Mouse (Mus musculus) thymus, postnatal 0 days (tissue): ENCODE data around the gene Ankfn1. TPM values are rescaled to one million over a fixed set of nuclear protein-coding genes. Genes with fewer than 3 reads are reported as not detected.

Source experiments
- DNase-seq: peaks from one replicate; pipeline ENCODE4 v3.0.0-alpha.2; 2015; ENCODE audit warnings: low spot score
- polyA plus RNA-seq: library from polyadenylated mRNA; unstranded; fragments of >200 nt; fragmentation: Nextera tagmentation; extraction: Ambion mirVana; gene quantifications from 2 replicates; pipeline ENCODE4 v1.2.1, GENCODE M21; 2015

Ankfn1 gene
- polyA plus RNA-seq, 1 experiment from 2014 or later = 0.05 TPM

- DNase-seq = no peak
These were observed 198.3 kb downstream of the Ankfn1 start for GRCm38 (mm10) chr11:89579111-89579510.

- DNase-seq = no peak
These were observed 203.1 kb downstream of the Ankfn1 start for GRCm38 (mm10) chr11:89574269-89574838.

GRCm38 (mm10) chr11:89569391-89570145 lies 207.9 kb downstream of the Ankfn1 start:
- no peak for DNase-seq

- DNase-seq = no peak
These were observed 209.2 kb downstream of the Ankfn1 start for GRCm38 (mm10) chr11:89568246-89568645.

- no peak for DNase-seq
These were observed 226.0 kb downstream of the Ankfn1 start for GRCm38 (mm10) chr11:89551441-89551840.

- no peak for DNase-seq
These were observed 226.5 kb downstream of the Ankfn1 start for GRCm38 (mm10) chr11:89550921-89551320.

- no peak for DNase-seq
These were observed 228.7 kb downstream of the Ankfn1 start for GRCm38 (mm10) chr11:89548786-89549185.

GRCm38 (mm10) chr11:89546164-89546563 lies 231.3 kb downstream of the Ankfn1 start:
- DNase-seq = peak; percentile 12

DNA sequence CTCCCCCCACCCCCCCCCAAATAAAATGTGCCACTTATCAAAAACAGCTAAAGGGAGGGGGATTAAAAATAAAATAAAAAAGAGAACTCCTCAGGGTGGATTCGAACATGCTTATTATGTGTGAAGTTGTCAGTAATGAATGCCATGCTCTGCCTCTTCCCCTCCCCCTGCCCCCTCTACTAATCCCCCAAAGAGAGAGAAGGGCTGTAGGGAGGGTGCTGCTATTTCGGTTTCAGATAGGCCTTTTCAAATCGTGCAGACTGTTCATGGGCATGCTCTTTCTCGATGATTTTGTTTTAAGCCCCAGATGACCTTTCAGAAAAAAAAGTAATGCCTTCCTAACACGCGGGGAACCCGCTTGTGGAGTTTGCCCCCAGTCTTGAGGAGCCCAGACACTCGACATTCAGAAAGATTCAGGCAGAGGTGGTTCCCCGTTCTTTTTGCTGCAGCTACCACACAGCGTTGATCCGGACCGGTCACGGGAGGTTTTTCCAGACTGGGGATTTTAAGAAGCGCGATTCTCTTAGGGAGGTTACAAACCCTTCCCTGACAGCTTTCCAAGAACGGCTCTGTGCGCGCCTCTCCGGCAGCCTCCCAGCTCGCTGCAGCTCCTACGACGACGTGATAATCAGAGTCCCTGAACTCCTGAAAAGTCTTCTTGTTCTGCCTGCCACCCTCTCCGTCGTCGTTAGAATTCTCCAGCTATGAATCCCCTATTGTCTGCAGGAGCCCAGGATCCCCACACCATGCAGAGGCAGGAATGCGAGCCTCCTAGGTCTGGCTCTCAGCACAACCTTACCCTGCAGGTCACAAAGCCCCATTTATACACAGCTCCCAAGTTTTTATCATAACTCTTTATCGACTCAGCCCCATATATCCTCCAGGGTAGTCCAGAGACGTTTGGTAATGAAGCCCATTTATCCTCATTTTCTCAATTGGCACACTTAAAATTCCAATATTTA lies 232.3 kb downstream of the Ankfn1 start:
- DNase-seq = no peak

DNA sequence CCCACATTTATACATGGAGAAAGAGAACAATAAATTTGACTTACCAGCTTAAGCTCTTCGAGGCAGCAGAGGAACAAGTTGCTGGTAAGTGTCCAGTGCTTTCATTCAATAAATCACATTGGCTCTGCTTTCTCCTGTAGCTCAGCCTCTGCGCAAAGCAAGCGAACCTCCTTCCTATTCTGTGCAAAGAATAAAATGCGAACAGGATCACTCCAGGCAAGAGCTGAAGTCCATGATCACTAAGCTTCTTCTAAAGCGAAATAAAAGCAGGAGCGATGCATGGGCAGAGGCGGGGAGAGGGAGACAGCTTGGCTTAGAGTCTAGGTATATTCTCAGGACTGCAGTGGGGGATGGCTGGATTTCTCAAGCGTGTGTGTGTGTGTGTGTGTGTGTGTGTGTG lies 239.1 kb downstream of the Ankfn1 start:
- no peak for DNase-seq

GRCm38 (mm10) chr11:89527800-89528430 lies 249.5 kb downstream of the Ankfn1 start:
- DNase-seq = no peak

DNA sequence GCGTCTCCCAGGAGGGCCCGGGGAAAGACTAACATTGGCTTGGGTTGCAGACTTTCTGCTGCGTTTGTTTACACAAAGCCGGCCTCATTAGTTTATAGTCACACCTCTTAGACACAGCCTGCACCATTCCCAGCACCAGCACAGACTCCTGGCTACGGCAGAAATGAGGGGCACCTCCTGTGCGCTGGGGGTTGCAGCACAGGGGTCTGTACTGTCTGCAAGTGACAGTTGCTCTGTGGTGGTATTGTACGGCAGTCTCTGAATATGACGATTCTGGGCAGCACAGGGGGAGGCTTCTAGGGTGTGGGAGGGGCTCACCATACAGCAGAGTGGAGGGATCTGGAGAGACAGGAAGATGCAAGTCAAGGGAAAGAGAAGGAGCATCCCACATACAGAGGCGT lies 262.0 kb downstream of the Ankfn1 start:
- DNase-seq = no peak

DNA sequence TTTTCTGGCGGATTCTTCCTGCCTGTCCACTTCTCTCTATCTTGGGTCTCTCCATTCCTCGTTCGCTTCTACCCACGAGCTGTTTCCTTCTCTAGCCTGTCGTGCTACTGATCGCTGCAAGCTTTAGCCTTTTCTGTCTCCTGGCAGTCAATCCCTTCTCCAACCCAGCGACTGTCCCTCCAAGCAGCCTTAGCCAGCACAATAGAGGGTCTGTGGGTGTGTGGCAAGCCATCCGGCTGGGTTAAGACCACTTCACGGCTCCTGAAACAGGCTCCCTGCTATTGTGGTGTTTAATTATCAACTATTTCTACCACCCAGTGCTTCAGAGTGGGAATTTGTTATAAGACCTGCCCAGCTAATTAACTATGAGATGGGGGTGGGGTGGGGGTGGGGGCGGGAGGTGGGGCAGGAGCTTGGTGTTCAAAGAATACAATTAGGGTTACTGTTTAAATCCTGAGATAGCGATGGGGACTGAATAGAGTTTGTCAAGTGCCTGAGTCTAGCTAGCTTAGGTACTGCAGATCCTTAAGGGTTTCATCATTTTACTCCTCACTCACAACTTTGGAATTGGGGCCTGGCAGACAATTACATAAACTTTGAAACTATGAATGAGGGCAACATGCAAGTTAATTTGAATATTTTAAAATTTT lies 268.7 kb downstream of the Ankfn1 start:
- DNase-seq = no peak

- no peak for DNase-seq
These were observed 270.7 kb downstream of the Ankfn1 start for GRCm38 (mm10) chr11:89506595-89507245.

DNA sequence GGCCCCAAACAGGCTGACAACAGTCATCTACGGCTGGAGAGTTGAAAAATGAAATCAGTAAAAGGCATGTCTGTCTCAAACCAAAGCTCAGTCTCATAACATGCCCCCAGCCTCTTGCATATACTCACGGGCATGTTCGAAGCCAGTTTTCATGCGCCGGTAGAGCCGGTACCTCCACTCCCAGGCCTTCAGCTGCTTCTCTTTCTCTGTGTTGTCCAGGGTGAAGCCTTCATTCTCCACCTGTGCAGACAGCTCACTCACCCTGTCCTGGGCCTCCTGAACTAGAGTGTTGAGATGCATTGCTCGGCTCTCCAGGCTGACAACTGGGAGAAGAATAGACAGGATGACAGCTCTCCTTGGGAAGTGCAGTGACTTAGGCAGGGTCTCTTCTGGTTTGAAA lies 272.4 kb downstream of the Ankfn1 start:
- DNase-seq = no peak

DNA sequence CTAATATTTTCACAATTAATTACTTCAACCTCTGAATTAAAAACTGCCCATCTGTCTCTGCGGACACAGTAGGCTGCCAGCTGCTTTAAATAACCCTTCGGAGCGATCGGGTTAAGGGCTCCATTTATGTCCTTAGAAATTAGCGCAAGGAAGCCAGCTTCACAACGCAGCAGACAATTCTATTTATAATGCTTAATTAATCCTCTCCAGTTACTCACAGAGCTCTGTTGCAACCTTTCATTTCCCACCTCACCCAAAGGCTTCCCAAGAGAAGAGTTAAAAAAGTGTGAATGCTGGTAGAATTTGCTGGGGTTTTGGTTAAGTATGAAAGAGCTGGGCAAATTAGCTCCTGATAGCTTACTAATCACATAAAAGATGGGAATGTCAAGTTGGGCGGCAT lies 275.7 kb downstream of the Ankfn1 start:
- no peak for DNase-seq

- DNase-seq = no peak
These were observed 276.5 kb downstream of the Ankfn1 start for GRCm38 (mm10) chr11:89500961-89501360.

- peak; percentile 7 for DNase-seq
These were observed 296.4 kb downstream of the Ankfn1 start for GRCm38 (mm10) chr11:89481084-89481483.

DNA sequence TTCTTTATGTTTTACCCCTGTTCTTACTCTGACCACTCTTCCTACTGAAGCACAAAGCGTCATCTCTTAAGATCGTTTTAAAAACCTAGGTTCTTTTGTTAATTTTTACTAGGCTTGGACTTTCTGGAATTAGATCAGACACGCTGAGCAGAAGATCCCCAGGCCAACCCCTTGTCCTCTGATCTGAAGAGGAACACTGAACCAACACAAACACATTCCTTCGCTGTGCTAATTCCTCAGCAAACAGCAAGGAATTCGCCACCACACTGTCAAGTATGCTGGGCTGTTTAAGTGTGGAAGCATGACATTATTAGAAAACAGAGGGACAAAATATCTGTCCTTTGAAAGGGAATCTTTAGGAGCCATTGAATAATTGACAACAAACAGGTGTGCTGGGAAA lies 300.5 kb downstream of the Ankfn1 start:
- DNase-seq = no peak

- DNase-seq = no peak
These were observed 301.4 kb downstream of the Ankfn1 start for GRCm38 (mm10) chr11:89476047-89476446.
